Mouse (Mus musculus): Measurements from ENCODE around the gene Col26a1.

GRCm38 (mm10) chr5:136904621-136905020 is 21.6 kb upstream of the Col26a1 start:
- TF ChIP-seq CTCF (IDR thresholded peaks at IDR 0.05; ENCODE audit: control insufficient read depth, insufficient read depth, insufficient read length), result no peak
- TF ChIP-seq USF1 (IDR thresholded peaks at IDR 0.05; ENCODE audit: low read depth), result no peak
- no peak for TF ChIP-seq MAX (IDR thresholded peaks at IDR 0.05)
- TF ChIP-seq MYOG (IDR thresholded peaks at IDR 0.05; ENCODE audit: control insufficient read depth, extremely low read depth, insufficient read length), result no peak
